Mouse (Mus musculus): ENCODE data around the gene Adk. TPM values are rescaled to one million over a fixed set of nuclear protein-coding genes. Genes with fewer than 3 reads are reported as not detected.

Gene Adk
- total and polyA plus RNA-seq, 3 experiments = 47.9 to 129 (median 59.0) TPM

DNA sequence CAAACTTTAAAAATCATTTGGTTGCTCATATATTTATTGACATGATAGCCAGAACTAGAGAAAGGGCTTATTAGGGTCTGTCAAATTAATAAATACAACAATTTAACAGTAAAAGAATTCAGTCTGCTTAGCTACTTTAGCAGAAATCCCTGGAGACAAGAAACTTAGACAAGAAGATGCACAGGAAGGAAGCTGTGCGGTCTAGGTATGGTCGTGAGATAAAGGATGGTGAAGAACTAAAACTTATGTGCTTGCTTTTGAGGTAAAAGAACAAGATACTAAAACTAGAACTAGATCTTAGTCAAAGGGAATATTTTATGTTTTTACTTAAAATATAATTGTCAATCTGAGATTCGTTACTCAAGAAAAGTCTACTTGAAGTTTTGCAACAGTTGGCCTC lies 17.6 kb upstream of the Adk start:
- no peak overlapping the region for H3K27ac ChIP-seq (ENCODE audit: insufficient read depth, low read depth)
- H3K4me3 ChIP-seq (replicated peaks in 1 of 3; ENCODE audit: low read depth in 2 of 3, low read length in 2 of 3, poor library complexity in 1 of 3) = no peak overlapping the region
- peaks cover 42 to 81% of the 10 kb centered on the region in 2 experiments for H3K36me3 ChIP-seq (replicated peaks in 1 of 2; ENCODE audit: control insufficient read depth in 1 of 2, insufficient read depth in 1 of 2, low read length in 1 of 2)
- H3K9me3 ChIP-seq (replicated peaks; ENCODE audit: low read length) = no peaks in the 10 kb centered on the region
- TF ChIP-seq NELFE (IDR thresholded peaks at IDR 0.05; ENCODE audit: low read depth, low read length) (no peak), JUND (conservative IDR thresholded peaks at IDR 0.05; ENCODE audit: low read depth, low read length) (no peak), USF2 (conservative IDR thresholded peaks at IDR 0.05; ENCODE audit: low read depth, low read length) (no peak), EP300 (IDR thresholded peaks at IDR 0.05; ENCODE audit: low read length) (no peak), KAT2A (IDR thresholded peaks at IDR 0.05; ENCODE audit: insufficient replicate concordance, low read length) (no peak), HCFC1 (IDR thresholded peaks at IDR 0.05; ENCODE audit: low read depth, low read length) (no peak), SMC3 (IDR thresholded peaks at IDR 0.05; ENCODE audit: low read depth, low read length) (no peak), RAD21 (IDR thresholded peaks at IDR 0.05; ENCODE audit: low read depth, low read length) (no peak), NRF1 (IDR thresholded peaks at IDR 0.05; ENCODE audit: low read depth, low read length) (no peak), RCOR1 (conservative IDR thresholded peaks at IDR 0.05; ENCODE audit: low read depth, low read length) (no peak), ZNF384 (IDR thresholded peaks at IDR 0.05; ENCODE audit: low read depth, low read length) (no peak), MEF2A (IDR thresholded peaks at IDR 0.05; ENCODE audit: borderline replicate concordance, low read depth, low read length) (no peak), ZMIZ1 (IDR thresholded peaks at IDR 0.05; ENCODE audit: low read depth, low read length) (no peak), SIN3A (IDR thresholded peaks at IDR 0.05; ENCODE audit: low read length) (no peak), ELF1 (IDR thresholded peaks at IDR 0.05; ENCODE audit: low read depth, low read length) (no peak), UBTF (IDR thresholded peaks at IDR 0.05; ENCODE audit: low read depth, low read length) (no peak), JUN (IDR thresholded peaks at IDR 0.05; ENCODE audit: insufficient read depth, low read depth, low read length) (no peak), MAX (IDR thresholded peaks at IDR 0.05; ENCODE audit: low read length) (no peak), ZKSCAN1 (IDR thresholded peaks at IDR 0.05; ENCODE audit: borderline replicate concordance, low read depth, low read length) (no peak)
- H3K4me2 ChIP-seq (ENCODE audit: insufficient read depth, low read depth, poor library complexity, severe bottlenecking) = no peak overlapping the region
- no peak for DNase-seq (ENCODE audit: extremely low read depth)
- in situ Hi-C loops (cut with MboI; ENCODE audit: low pct_ligation_motif_present, low pct_unique_long_range_greater_than_20kb, low sequenced_read_pairs) (no loop called here), dilution Hi-C loops (cut with MboI; ENCODE audit: extremely low pct_ligation_motif_present, extremely low pct_unique_long_range_greater_than_20kb, low sequenced_read_pairs) (no loop called here)
- H3K4me1 ChIP-seq (ENCODE audit: control insufficient read depth in 1 of 2, insufficient read depth in 2 of 2) = peaks cover 0 to 11% of the 10 kb centered on the region in 2 experiments; a peak in 2 of 4 replicates
- no peaks in the 10 kb centered on the region for H3K79me2 ChIP-seq (replicated peaks; ENCODE audit: control insufficient read depth, extremely low read depth, insufficient read depth, poor library complexity, severe bottlenecking)
- H3K9ac ChIP-seq (ENCODE audit: insufficient read depth, low read depth) = no peak overlapping the region
- H3K27me3 ChIP-seq (replicated peaks) = no peaks in the 10 kb centered on the region

DNA sequence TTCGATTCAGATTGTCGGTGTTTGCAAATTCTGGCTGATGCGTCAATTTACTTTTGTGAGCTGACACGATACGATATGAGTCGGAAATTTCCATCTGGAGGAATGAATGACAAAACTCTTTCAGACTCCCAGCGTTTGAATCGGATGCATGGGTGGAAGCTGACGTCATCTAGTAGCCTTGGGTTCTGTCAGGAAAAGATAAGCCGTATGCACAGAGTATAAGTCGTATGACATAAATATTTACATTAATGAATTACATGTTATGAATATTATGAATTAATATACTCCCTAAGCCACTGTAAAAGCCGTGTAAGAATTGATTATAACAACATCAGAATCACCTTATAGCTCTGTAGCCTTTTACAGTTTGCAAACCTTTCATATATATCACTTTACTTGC lies 13.3 kb upstream of the Adk start:
- in situ Hi-C loops (cut with MboI; ENCODE audit: low pct_ligation_motif_present, low pct_unique_long_range_greater_than_20kb, low sequenced_read_pairs) = no loop called here
- dilution Hi-C loops (cut with MboI; ENCODE audit: extremely low pct_ligation_motif_present, extremely low pct_unique_long_range_greater_than_20kb, low sequenced_read_pairs) = no loop called here

More for the DNA sequence above, 13.3 kb upstream of the Adk start:
- H3K4me2 ChIP-seq (ENCODE audit: insufficient read depth, low read depth, poor library complexity, severe bottlenecking) = no peak overlapping the region
- no peak for TF ChIP-seq POLR2AphosphoS2 (IDR thresholded peaks at IDR 0.05; ENCODE audit: low read depth, low read length)
- TF ChIP-seq TBP (conservative IDR thresholded peaks at IDR 0.05; ENCODE audit: low read depth, low read length) = no peak
- TF ChIP-seq MAFK (IDR thresholded peaks at IDR 0.05; ENCODE audit: insufficient replicate concordance, low read length) = no peak
- TF ChIP-seq TCF12 (IDR thresholded peaks at IDR 0.05; ENCODE audit: low read depth, low read length) = no peak
- no peak for TF ChIP-seq CHD1 (IDR thresholded peaks at IDR 0.05; ENCODE audit: low read depth, low read length)
- TF ChIP-seq NRF1 (IDR thresholded peaks at IDR 0.05; ENCODE audit: low read depth, low read length) = no peak
- TF ChIP-seq HCFC1 (IDR thresholded peaks at IDR 0.05; ENCODE audit: low read depth, low read length) = no peak
- TF ChIP-seq USF1 (IDR thresholded peaks at IDR 0.05; ENCODE audit: low read depth, low read length) = no peak
- no peak for TF ChIP-seq ZNF384 (IDR thresholded peaks at IDR 0.05; ENCODE audit: low read depth, low read length)
- H3K27ac ChIP-seq (ENCODE audit: insufficient read depth, low read depth) = no peak overlapping the region
- H3K9ac ChIP-seq (ENCODE audit: insufficient read depth, low read depth) = no peak overlapping the region
- no peaks in the 10 kb centered on the region for H3K9me3 ChIP-seq (replicated peaks; ENCODE audit: low read length)
- H3K4me3 ChIP-seq (replicated peaks in 1 of 3; ENCODE audit: low read depth in 2 of 3, low read length in 2 of 3, poor library complexity in 1 of 3) = no peak overlapping the region
- no peaks in the 10 kb centered on the region for H3K27me3 ChIP-seq (replicated peaks)
- H3K4me1 ChIP-seq (ENCODE audit: control insufficient read depth in 1 of 2, insufficient read depth in 2 of 2) = peaks cover 0 to 18% of the 10 kb centered on the region in 2 experiments; a peak in 2 of 4 replicates
- 0 out of 2 replicates have a peak, but pooled peaks cover 2% of the 10 kb centered on the region for H3K79me2 ChIP-seq (replicated peaks; ENCODE audit: control insufficient read depth, extremely low read depth, insufficient read depth, poor library complexity, severe bottlenecking)
- no peak for DNase-seq (ENCODE audit: extremely low read depth)
- peaks cover 35 to 81% of the 10 kb centered on the region in 2 experiments for H3K36me3 ChIP-seq (replicated peaks in 1 of 2; ENCODE audit: control insufficient read depth in 1 of 2, insufficient read depth in 1 of 2, low read length in 1 of 2)

Data from CH12.LX (cell line).